Mouse (Mus musculus): Measurements from ENCODE around the gene 1700029F12Rik.

1700029F12Rik gene

GRCm38 (mm10) chr13:96993291-96993989 lies 40.7 kb downstream of the 1700029F12Rik start:
- no peak for TF ChIP-seq GATA4 (IDR thresholded peaks at IDR 0.05; ENCODE audit: insufficient replicate concordance, low read length)

GRCm38 (mm10) chr13:96990561-96991265 lies 43.4 kb downstream of the 1700029F12Rik start:
- no peak for TF ChIP-seq GATA4 (IDR thresholded peaks at IDR 0.05; ENCODE audit: insufficient replicate concordance, low read length)

DNA sequence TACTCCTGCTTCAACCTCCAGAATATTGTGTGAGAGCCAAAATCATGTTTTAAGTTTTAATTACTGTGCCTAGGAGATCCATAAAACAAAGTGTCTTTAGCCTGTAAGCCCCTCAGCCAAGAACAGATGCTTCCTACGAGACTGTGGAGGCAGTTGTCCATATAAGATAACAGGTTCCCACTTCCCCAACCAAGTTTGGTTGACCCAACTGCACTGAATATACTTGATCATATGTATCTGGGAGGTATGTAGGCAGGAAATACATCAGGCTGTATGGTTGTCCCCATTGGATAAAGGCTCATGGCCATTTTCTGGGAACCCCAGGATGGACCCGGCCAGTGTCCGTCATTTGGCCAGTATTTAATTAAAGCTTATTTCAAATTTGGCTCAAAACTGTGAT lies 44.1 kb downstream of the 1700029F12Rik start:
- TF ChIP-seq GATA4 (IDR thresholded peaks at IDR 0.05; ENCODE audit: insufficient replicate concordance, low read length) = no peak

DNA sequence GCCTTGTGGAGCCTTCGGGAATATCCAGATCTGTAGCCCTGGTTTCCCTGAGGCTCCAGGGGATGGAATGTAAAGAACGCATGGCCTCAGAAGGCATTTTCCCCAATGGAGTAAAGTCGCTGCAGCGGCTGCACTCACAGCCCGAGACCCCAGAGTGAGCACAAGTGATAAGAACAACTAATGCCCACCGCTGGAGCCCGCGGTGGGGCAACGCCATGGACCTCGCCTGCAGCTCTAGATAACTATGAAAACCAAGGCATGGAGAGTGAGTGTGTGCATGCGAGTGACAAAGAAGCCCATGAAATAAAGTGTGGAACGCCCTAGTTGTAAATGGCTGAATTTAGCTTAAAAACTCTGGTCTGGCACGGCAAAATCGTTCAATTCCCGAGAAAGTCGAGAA lies 45.0 kb downstream of the 1700029F12Rik start:
- no peak for TF ChIP-seq GATA4 (IDR thresholded peaks at IDR 0.05; ENCODE audit: insufficient replicate concordance, low read length)

- TF ChIP-seq GATA4 (IDR thresholded peaks at IDR 0.05; ENCODE audit: insufficient replicate concordance, low read length) = peak; percentile 30; the same call in 1 of the 2 replicates
These were observed 48.4 kb downstream of the 1700029F12Rik start for GRCm38 (mm10) chr13:96985599-96986275.

- TF ChIP-seq GATA4 (IDR thresholded peaks at IDR 0.05; ENCODE audit: insufficient replicate concordance, low read length) = peak; percentile 36; the same call in 1 of the 2 replicates
These were observed 49.5 kb downstream of the 1700029F12Rik start for GRCm38 (mm10) chr13:96984688-96985087.

DNA sequence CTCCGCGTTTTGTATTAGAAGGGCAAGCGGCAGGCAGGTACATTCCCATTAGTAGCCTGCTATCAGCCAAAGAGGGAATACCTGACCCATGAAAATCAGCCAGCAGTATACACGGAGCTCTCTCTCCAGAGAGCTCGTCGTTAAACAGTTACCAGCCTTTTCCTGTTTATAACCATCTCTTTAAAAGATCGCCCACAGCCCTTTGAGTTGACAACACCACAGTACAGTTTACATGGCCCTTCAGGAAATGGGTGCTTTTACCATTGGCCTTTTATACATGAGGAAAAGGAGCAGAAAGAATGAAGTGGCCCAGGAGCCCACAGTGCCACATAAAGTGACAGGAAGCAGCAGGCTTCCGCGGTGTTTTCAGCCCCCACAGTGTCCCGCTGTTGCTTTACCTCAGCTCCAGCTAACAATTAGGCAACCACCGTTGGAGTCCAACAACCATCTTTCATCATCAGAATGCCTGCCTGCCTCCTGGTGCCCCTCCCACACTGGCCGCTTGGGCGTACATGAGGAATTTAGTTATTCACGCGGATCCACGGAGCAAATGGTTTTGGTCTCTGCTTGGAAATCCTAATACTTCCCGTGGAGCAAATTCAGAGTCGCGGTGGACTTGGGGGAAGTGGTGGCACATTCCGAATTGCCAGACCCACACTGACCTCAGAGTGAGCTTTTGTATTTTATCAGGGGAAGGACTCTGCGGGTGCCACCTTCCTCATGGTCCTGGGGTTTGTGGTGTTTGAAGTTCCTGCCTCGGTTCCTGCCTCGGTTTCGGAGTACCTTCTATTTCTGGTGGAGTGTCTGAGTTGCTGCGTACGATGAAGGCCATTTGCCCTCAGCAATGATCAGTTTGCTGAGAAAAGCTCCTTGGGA lies 50.7 kb downstream of the 1700029F12Rik start:
- TF ChIP-seq GATA4 (IDR thresholded peaks at IDR 0.05; ENCODE audit: insufficient replicate concordance, low read length) = no peak

DNA sequence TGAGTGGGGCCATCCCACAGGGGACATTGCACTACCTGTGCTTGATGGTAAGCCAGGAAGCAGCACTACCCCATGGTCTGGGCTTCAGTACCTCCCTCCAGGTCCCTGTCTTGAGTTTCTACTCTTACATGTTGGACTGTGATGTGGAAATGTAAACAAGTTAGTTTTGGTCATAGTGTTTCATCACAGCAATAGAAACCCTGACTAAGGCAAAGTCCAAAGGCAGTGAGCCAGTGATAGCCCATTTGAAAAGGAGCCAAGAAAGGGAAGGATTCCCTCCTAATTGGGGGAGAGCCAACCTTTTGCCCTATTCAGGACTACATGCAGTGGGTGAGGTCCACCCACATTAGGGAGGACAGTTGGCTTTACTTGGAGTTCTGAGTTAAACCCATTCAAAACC lies 53.6 kb downstream of the 1700029F12Rik start:
- TF ChIP-seq GATA4 (IDR thresholded peaks at IDR 0.05; ENCODE audit: insufficient replicate concordance, low read length) = no peak

DNA sequence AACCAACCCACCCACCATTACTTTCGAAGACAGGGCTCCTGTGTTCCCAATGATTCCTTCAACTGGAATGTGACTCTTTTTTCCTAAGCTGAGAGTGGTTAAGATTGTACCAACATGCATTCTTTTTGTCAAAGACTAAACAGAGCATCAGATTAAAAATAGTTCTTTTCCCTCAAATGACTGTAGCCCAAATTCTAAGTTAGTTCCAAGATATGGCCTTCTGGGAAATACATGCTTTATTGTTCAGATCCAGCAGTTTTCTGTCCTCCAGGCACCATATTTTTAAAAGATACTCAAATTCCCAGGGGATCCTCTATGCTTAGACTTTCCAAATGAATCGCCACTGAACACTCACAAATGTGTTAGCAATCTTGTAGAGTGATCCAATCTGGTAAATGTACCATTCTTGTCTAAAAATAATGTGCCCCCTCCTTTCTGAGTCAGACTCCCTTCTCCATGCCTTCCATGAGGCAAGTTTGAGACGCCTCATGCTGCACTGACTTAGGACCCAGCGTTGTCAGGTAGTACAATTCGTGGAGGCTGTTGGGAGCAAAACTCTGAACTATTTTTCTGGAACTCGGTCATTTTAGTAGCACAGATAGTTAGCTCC lies 57.1 kb downstream of the 1700029F12Rik start:
- no peak for TF ChIP-seq GATA4 (IDR thresholded peaks at IDR 0.05; ENCODE audit: insufficient replicate concordance, low read length)

DNA sequence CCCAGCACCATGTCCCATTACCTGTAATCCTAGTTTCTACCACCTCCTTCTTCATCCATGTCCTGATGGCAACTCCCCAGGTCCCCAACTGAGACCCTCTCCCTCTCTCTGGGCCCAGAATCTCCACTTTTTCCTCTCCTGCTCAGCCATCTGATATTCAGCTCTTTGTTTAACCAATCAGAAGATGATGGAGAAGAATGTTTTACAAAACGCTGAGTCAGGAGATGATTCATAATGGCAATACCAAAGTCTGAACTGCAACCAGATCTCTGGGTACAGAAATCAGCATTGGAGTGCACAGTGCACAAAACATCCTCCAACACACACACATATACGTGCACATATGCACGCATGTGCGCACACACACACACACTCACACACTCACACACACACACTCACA lies 60.8 kb downstream of the 1700029F12Rik start:
- TF ChIP-seq GATA4 (IDR thresholded peaks at IDR 0.05; ENCODE audit: insufficient replicate concordance, low read length) = no peak

All from liver, adult (tissue).